Mouse (Mus musculus) forebrain, embryonic 15.5 days (tissue): Measurements from ENCODE around the gene Pnp. TPM values are rescaled to one million over a fixed set of nuclear protein-coding genes. Genes with fewer than 3 reads are reported as not detected.
"Not testable (repeated sequence)": the region's sequence is repeated elsewhere in the genome, so short reads cannot be mapped to it uniquely, and the experiment has no call there.

Experiments
- ATAC-seq: fragments of 200-750 bp; cut with Nextera tagmentation; replicated peaks from 2 replicates; pipeline ENCODE4 v1.8.0; 2017; ENCODE audit warnings: mild to moderate bottlenecking, moderate TSS enrichment, moderate library complexity
- H3K27ac ChIP-seq: fragments of 300-500 bp; sonication (generic); replicated peaks from 2 replicates; pipeline ENCODE4 v1.5.1; 2015; ENCODE audit warnings: mild to moderate bottlenecking, inconsistent platforms
- H3K27me3 ChIP-seq: fragments of 300-500 bp; sonication (generic); 2 replicates; pipeline ENCODE4 v1.6.1; 2015; ENCODE audit warnings: inconsistent platforms
- H3K36me3 ChIP-seq: fragments of 300-500 bp; sonication (generic); 2 replicates; pipeline ENCODE4 v1.6.1; 2015; ENCODE audit warnings: mild to moderate bottlenecking, inconsistent platforms
- H3K4me1 ChIP-seq: fragments of 300-500 bp; sonication (generic); 2 replicates; pipeline ENCODE4 v1.6.1; 2015; ENCODE audit warnings: inconsistent platforms
- H3K4me2 ChIP-seq: fragments of 300-500 bp; sonication (generic); replicated peaks from 2 replicates; pipeline ENCODE4 v1.6.1; 2015; ENCODE audit warnings: mild to moderate bottlenecking, inconsistent platforms
- H3K4me3 ChIP-seq: fragments of 300-500 bp; sonication (generic); 2 replicates; pipeline ENCODE4 v1.5.1; 2015; ENCODE audit warnings: mild to moderate bottlenecking, inconsistent platforms
- H3K9ac ChIP-seq: fragments of 300-500 bp; sonication (generic); replicated peaks from 2 replicates; pipeline ENCODE4 v1.6.1; 2015; ENCODE audit warnings: mild to moderate bottlenecking, inconsistent platforms
- H3K9me3 ChIP-seq: fragments of 300-500 bp; sonication (generic); 2 replicates; pipeline ENCODE4 v1.6.1; 2016; ENCODE audit warnings: inconsistent platforms
- WGBS: fragments of 180-500 bp; shearing (Covaris S2); methylation state at CpG from one replicate; pipeline ENCODE4 v1.1.7; 2015; ENCODE audit warnings: mixed read lengths; 5-methylcytosine and 5-hydroxymethylcytosine counted together
- polyA plus RNA-seq: library from polyadenylated mRNA; unstranded; fragments of >200 nt; fragmentation: Nextera tagmentation; extraction: Ambion mirVana; gene quantifications from 2 replicates; pipeline ENCODE4 v1.2.1, GENCODE M21; 2015

Pnp gene
- polyA plus RNA-seq, 1 experiment from 2014 or later = 19.8 TPM

DNA sequence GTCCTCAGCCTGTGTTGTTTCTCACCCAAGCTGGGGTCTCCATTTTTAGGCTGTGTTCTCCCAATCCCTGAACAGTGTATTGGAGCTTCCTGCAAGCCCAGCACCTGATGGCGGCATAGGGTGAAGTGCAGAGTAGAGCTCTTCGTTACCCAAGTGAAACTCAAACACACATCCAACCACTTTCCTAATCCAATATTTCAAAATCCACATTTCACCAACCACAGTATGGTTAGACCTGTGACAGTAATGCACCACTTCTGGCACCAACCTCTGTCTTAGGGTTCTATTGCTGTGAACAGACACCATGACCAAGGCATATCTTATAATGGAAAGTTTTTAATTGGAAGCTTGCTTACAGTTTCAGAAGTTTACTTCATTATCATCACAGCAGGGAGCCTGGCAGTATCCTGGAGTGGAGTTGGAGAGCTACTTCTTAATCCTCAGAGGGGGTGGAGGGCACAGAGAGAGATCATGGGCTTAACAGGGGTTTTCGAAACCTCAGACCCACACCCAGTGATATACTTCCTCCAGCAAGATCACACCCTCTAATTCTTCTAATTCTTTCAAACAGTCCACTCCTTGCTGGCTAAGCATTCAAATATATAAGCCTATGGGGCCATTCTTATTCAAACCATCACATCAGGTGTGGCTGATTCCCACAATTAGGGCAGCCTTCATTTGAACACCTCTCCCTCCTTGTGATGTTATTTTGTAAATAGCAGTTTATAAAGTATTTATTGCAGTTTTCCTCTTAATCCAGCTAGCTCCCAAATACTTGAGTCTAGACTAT is 7.4 kb downstream of the Pnp start:
- no peak overlapping the region for H3K9ac ChIP-seq
- no peak overlapping the region for H3K27ac ChIP-seq
- H3K4me3 ChIP-seq = no peak overlapping the region
- no peak for ATAC-seq
- no peaks in the 10 kb centered on the region for H3K9me3 ChIP-seq
- WGBS = 84% methylated on average over 3 of the region's 3 CpGs
- H3K36me3 ChIP-seq = no peaks in the 10 kb centered on the region
- no peak overlapping the region for H3K4me2 ChIP-seq
- H3K4me1 ChIP-seq = no peaks in the 10 kb centered on the region
- H3K27me3 ChIP-seq = no peaks in the 10 kb centered on the region

DNA sequence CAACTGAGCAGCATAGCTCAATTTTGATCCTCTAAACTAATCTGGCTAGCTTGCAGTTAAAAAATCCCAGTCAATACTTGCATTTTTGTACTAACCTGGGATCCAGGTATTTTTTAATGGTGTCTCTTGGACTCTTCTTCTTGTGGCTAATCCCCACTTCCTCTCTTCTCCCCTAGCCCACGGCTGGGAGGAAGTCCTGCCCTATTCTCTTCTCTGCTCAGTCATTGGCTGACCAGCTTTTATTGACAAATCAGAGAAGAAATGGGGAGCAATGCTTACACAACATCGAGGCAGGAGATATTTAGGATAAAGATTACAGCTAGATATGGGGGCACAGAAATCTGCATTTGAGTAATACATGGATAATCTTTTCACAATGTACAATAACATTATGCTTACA is 8.1 kb downstream of the Pnp start:
- H3K4me2 ChIP-seq = no peak overlapping the region
- ATAC-seq = no peak
- no peaks in the 10 kb centered on the region for H3K27me3 ChIP-seq

DNA sequence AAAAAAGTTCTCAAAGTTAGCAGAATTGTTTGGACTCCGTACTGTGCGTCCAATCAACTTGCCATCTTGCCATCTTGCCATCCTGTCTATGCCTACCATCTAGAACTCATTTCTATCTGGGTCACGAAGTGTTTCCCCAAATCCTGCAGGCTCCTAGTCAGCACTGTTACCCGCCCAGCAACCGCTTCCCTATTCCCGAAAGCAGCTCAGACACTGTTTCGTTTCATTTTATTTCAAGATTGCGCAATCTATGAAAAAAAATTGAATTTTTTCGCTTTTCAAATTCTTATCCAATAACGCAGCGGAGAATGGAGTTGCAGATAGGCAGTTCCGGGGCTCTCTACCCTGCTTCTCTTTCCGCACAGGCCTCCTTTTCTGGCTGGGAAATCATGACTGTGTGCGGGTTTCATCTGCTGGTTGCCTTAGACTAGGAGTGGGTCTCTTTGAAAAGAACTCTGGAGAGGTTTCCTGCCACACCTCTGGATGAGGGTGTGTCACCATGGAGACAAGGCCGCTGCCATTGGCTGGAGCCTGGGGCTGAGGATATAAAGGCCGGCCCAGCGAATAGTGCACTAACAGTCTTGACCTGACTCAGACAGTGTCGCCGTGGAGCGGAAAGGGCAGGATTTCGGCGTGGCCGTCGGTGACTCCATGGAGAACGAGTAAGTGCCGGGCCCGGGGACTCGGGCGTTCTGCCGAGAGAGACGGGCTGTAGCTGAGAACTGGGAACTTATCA is 13.2 kb downstream of the Pnp start, which contains the start of gene Gm49342:
Gene Gm49342 (plus strand): TSS at position 586 of the 736 bp plus-strand sequence.
- WGBS = 17% methylated on average over 31 of the region's 31 CpGs
- peak within 1 kb of the TSS; percentile 88 for H3K27ac ChIP-seq
- ATAC-seq = peak; percentile 97

More for the DNA sequence above, 8.1 kb downstream of the Pnp start:
- 49% methylated on average over 2 of the region's 2 CpGs for WGBS
- Histone ChIP-seq H3K9me3 (no peaks in the 10 kb centered on the region), H3K4me3 (no peak overlapping the region), H3K9ac (no peak overlapping the region), H3K4me1 (0 out of 2 replicates have a peak, but pooled peaks cover 2% of the 10 kb centered on the region), H3K27ac (no peak overlapping the region), H3K36me3 (no peaks in the 10 kb centered on the region)

DNA sequence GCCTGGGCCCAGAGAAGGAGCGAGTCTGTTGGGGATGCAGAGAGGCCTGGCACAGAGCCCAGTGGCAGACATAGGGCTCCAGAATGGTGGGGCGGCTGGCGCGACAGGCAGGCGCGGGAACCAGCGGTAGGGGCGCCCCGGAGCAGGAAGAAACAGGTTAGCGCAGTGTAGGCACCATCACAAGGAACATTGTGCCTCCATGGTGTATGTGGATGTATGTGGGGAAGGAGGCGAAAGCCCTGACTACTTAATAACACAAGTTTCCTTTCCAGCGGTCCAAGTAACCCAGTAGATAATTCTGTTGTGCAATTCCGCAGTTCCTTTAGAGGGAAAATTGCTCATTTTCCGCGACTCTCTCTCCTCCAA is 13.8 kb downstream of the Pnp start:
- ATAC-seq = peak; percentile 97
- WGBS = 0% methylated on average over 15 of the region's 15 CpGs
- H3K4me3 ChIP-seq = peak overlapping the region; percentile 50
- H3K4me1 ChIP-seq = peaks cover 12% of the 10 kb centered on the region
- H3K9ac ChIP-seq = peak overlapping the region; percentile 50
- peak overlapping the region; percentile 57 for H3K4me2 ChIP-seq
- not testable (repeated sequence) for H3K9me3 ChIP-seq, H3K27me3 ChIP-seq, H3K36me3 ChIP-seq
- H3K27ac ChIP-seq = peak overlapping the region; percentile 88

More for the DNA sequence above, 13.2 kb downstream of the Pnp start, which contains the start of gene Gm49342:
- Histone ChIP-seq H3K9me3 (no peaks in the 10 kb centered on the region), H3K9ac (peak within 1 kb of the TSS; percentile 50), H3K36me3 (no peaks in the 10 kb centered on the region), H3K27me3 (no peaks in the 10 kb centered on the region), H3K4me1 (peaks cover 12% of the 10 kb centered on the region), H3K4me3 (peak within 1 kb of the TSS; percentile 50), H3K4me2 (peak within 1 kb of the TSS; percentile 57)

DNA sequence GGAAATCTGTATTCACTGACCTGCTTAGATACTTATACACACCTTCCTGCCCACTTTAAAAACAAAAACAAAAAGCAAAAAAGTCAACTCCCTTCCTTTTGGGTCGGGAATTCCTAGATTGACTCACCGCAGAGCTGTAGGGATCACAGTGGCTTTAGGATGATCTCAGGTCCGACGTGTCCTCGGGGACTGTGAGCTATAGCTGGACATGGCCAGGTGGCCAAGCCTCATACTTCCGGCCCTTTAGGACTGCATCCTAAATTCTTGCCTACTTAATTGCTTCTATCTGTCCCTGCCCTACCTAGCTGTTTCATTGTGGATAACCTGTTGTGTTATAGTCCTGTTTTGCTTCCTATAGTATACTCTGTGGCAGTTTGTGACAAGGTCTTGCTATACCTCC is 14.2 kb downstream of the Pnp start:
- H3K36me3 ChIP-seq, H3K27me3 ChIP-seq, H3K9me3 ChIP-seq: not testable (repeated sequence)
- H3K4me2 ChIP-seq = peak overlapping the region; percentile 57
- peak; percentile 21 for ATAC-seq
- H3K27ac ChIP-seq = peak overlapping the region; percentile 88
- H3K9ac ChIP-seq = peak overlapping the region; percentile 50
- peak overlapping the region; percentile 50 for H3K4me3 ChIP-seq
- WGBS = 5% methylated on average over 6 of the region's 6 CpGs
- H3K4me1 ChIP-seq = peaks cover 12% of the 10 kb centered on the region

DNA sequence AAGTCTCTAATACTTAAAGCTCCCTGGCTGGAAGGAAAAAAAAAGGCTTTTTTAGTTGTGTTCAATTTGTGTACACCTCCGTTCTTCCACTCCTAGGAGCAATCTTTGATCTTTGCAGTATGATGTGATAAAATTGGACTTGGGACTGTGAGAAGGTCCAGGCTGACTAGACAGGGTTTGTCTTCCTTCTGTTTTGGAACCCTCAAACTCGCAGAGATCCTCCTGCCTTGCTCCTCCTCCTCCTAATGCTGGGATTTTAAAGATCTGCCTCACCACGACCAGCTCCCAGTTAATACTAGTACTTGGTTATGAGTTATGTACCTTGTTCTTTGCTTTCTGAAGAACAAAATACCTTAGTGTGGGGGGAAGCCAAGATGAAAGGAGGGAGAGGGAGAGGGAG is 14.6 kb downstream of the Pnp start:
- 19% methylated on average over 3 of the region's 3 CpGs for WGBS
- Histone ChIP-seq H3K4me3 (peak overlapping the region; percentile 50), H3K4me1 (peaks cover 12% of the 10 kb centered on the region), H3K9ac (peak overlapping the region; percentile 50; the same call in 1 of the 2 replicates), H3K4me2 (peak overlapping the region; percentile 57)
- H3K27me3 ChIP-seq, H3K36me3 ChIP-seq, H3K27ac ChIP-seq, ATAC-seq, H3K9me3 ChIP-seq: not testable (repeated sequence)

DNA sequence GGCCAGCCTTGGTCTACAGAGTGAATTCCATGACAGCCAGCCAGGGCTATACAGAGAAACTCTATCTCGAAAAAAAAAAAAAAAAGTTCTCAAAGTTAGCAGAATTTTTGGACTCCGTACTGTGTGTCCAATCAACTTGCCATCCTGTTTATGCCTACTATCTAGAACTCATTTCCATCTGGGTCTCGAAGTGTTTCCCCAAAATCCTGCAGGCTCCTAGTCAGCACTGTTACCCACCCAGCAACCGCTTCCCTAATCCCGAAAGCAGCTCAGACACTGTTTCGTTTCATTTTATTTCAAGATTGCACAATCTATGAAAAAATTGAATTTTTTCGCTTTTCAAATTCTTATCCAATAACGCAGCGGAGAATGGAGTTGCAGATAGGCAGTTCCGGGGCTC is 24.6 kb downstream of the Pnp start:
- Histone ChIP-seq H3K4me1 (peaks cover 6% of the 10 kb centered on the region), H3K27ac (no peak overlapping the region), H3K9me3 (no peaks in the 10 kb centered on the region), H3K27me3 (no peaks in the 10 kb centered on the region), H3K36me3 (peaks cover 4% of the 10 kb centered on the region; the same call in 1 of the 2 replicates), H3K4me2 (no peak overlapping the region), H3K4me3 (no peak overlapping the region), H3K9ac (no peak overlapping the region)
- 91% methylated on average over 10 of the region's 10 CpGs for WGBS
- ATAC-seq = no peak

DNA sequence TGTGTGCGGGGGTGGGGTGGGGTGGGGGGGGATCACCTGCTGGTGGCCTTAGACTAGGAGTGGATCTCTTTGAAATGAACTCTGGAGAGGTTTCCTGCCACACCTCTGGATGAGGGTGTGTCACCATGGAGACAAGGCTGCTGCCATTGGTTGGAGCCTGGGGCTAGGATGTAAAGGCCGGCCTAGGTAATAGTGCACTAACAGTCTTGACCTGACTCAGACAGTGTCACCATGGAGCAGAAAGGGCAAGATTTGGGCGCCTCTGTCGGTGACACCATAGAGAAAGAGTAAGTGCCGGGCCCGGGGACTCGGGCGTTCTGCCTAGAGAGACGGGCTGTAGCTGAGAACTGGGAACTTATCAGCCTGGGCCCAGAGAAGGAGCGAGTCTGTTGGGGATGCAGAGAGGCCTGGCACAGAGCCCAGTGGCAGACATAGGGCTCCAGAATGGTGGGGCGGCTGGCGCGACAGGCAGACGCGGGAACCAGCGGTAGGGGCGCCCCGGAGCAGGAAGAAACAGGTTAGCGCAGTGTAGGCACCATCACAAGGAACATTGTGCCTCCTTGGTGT is 25.1 kb downstream of the Pnp start, which contains the start of gene Pnp2:
Gene Pnp2 (plus strand): TSS at position 51 of the 567 bp plus-strand sequence.
- H3K27ac ChIP-seq, H3K36me3 ChIP-seq, H3K9ac ChIP-seq, H3K27me3 ChIP-seq, H3K4me1 ChIP-seq, H3K9me3 ChIP-seq: not testable (repeated sequence)
- Histone ChIP-seq H3K4me3 (0 out of 2 replicates have a peak within 1 kb of the TSS, but pooled peaks have one; percentile 8), H3K4me2 (peak within 1 kb of the TSS; percentile 34)
- peak; percentile 94 for ATAC-seq
- 6% methylated on average over 18 of the region's 19 CpGs for WGBS

DNA sequence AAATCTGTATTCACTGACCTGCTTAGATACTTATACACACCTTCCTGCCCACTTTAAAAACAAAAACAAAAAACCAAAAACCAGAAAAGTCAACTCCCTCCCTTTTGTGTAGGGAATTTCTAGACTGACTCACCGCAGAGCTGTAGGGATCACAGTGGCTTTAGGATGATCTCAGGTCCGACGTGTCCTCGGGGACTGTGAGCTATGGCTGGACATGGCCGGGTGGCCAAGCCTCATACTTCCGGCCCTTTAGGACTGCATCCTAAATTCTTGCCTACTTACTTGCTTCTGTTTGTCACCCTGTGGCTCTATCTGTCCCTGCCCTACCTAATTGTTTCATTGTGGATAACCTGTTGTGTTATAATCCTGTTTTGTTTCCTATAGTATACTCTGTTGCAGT is 25.8 kb downstream of the Pnp start:
- not testable (repeated sequence) for H3K4me3 ChIP-seq, H3K4me1 ChIP-seq, H3K36me3 ChIP-seq, H3K27me3 ChIP-seq, H3K9me3 ChIP-seq, ATAC-seq, H3K27ac ChIP-seq, H3K4me2 ChIP-seq, H3K9ac ChIP-seq
- WGBS = 79% methylated on average over 6 of the region's 6 CpGs

DNA sequence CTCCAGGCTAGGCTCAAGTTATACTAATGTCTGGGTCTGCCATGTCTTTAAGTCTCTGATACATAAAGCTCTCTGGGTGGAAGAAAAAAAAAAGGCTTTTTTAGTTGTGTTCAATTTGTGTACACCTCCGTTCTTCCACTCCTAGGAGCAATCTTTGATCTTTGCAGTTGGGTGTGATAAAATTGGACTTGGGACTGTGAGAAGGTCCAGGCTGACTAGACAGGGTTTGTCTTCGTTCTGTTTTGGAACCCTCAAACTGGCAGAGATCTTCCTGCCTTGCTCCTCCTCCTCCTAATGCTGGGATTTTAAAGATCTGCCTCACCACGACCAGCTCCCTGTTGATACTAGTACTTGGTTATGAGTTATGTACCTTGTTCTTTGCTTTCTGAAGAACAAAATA is 26.3 kb downstream of the Pnp start:
- H3K4me2 ChIP-seq, H3K4me3 ChIP-seq, ATAC-seq, H3K27me3 ChIP-seq, H3K9ac ChIP-seq, H3K9me3 ChIP-seq, H3K27ac ChIP-seq, H3K36me3 ChIP-seq, H3K4me1 ChIP-seq: not testable (repeated sequence)
- 67% methylated on average over 3 of the region's 3 CpGs for WGBS

DNA sequence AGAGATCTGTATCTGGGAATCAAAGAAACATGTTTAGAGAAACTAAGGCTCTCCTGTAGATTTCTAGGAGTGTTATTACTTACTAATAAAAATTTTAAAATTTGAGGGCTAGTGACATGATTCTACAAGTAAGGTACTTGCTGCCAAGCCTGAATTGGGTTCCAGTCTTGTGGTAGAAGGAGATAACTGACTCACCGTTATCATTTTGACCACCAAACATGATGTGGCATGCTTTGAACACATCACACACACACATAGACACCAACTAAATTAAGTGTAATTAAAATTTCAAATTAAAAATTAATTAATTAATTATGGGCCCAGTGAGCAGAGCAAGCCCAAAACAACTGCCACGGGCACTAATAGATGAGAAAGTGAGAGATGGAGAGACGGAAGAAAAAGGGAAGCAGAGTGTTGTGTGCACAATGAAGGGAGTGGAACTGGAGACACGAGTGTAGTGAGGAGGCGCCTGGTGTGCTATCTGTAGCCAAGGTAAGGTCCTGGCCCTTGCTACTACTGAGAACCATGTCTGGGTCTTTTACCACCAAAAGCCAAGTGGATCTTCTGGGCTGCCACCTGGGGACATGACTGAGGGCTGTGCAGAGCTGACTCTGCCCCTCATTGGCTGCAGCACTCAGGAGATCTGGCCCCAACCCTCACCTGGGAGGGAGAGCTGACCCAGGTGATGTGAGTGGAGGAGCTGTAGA is 27.6 kb downstream of the Pnp start:
- H3K4me3 ChIP-seq, H3K36me3 ChIP-seq, H3K9me3 ChIP-seq, H3K27ac ChIP-seq, H3K9ac ChIP-seq, H3K4me1 ChIP-seq, H3K4me2 ChIP-seq, H3K27me3 ChIP-seq, ATAC-seq: not testable (repeated sequence)
- 92% methylated on average over 5 of the region's 5 CpGs for WGBS
